Mouse (Mus musculus) liver, postnatal 0 days (tissue): ENCODE measurements around the gene A930004D18Rik. TPM values are rescaled to one million over a fixed set of nuclear protein-coding genes. Genes with fewer than 3 reads are reported as not detected.

Experiments
- ATAC-seq: fragments of 200-750 bp; cut with Nextera tagmentation; 2 replicates; pipeline ENCODE4 v1.8.0; 2017; ENCODE audit warnings: mild to moderate bottlenecking, moderate library complexity
- DNase-seq: peaks from one replicate; pipeline ENCODE4 v3.0.0-alpha.2; 2016
- H3K27ac ChIP-seq: fragments of 300-500 bp; sonication (generic); 2 replicates; pipeline ENCODE4 v1.5.1; 2014; ENCODE audit warnings: antibody characterized with exemption, moderate library complexity, mild to moderate bottlenecking, low read depth
- H3K27me3 ChIP-seq: fragments of 300-500 bp; sonication (generic); 2 replicates; pipeline ENCODE4 v1.6.1; 2014; ENCODE audit warnings: low read length, control low read depth, mixed read lengths; ENCODE audit not compliant: insufficient read depth
- H3K36me3 ChIP-seq: fragments of 300-500 bp; sonication (generic); replicated peaks from 2 replicates; pipeline ENCODE4 v1.6.1; 2014; ENCODE audit warnings: mild to moderate bottlenecking, control low read depth, low read length, moderate library complexity, mixed read lengths; ENCODE audit not compliant: insufficient read depth
- H3K4me1 ChIP-seq: fragments of 300-500 bp; sonication (generic); 2 replicates; pipeline ENCODE4 v1.6.1; 2014; ENCODE audit warnings: antibody characterized with exemption, mild to moderate bottlenecking, control low read depth; ENCODE audit not compliant: insufficient read depth
- H3K4me2 ChIP-seq: fragments of 300-500 bp; sonication (generic); 2 replicates; pipeline ENCODE4 v1.6.1; 2014; ENCODE audit warnings: low read depth, mild to moderate bottlenecking, low read length, moderate library complexity, mixed read lengths
- H3K4me3 ChIP-seq: fragments of 300-500 bp; sonication (generic); 2 replicates; pipeline ENCODE4 v1.5.1; 2014; ENCODE audit warnings: low read depth, low read length
- H3K9ac ChIP-seq: fragments of 300-500 bp; sonication (generic); replicated peaks from 2 replicates; pipeline ENCODE4 v1.6.1; 2014; ENCODE audit warnings: mild to moderate bottlenecking, moderate library complexity
- H3K9me3 ChIP-seq: fragments of 300-500 bp; sonication (generic); 2 replicates; pipeline ENCODE4 v1.6.1; 2016; ENCODE audit warnings: mild to moderate bottlenecking, control low read depth, low read length, mixed read lengths
- CTCF ChIP-seq: sonication (generic); IDR thresholded peaks from 2 replicates; pipeline ENCODE4 v1.5.1; 2016; ENCODE audit warnings: antibody characterized with exemption, low read depth
- EP300 ChIP-seq: IDR thresholded peaks from 2 replicates; pipeline ENCODE4 v1.6.1; 2016; ENCODE audit warnings: antibody characterized with exemption, low read depth, mild to moderate bottlenecking
- WGBS: fragments of 180-500 bp; shearing (Covaris S2); extraction: QIAGEN DNeasy Blood & Tissue Kit; methylation state at CpG from one replicate; pipeline ENCODE4 v1.1.7; 2014; ENCODE audit not compliant: insufficient replicate concordance; 5-methylcytosine and 5-hydroxymethylcytosine counted together
- polyA plus RNA-seq: library from polyadenylated mRNA; unstranded; fragments of >200 nt; fragmentation: Nextera tagmentation; extraction: Ambion mirVana; gene quantifications from 2 replicates; pipeline ENCODE4 v1.2.1, GENCODE M21; 2015

Gene A930004D18Rik
- polyA plus RNA-seq, 1 experiment from 2014 or later: 0.99 TPM

- TF ChIP-seq CTCF: no peak
- TF ChIP-seq EP300: no peak
Observed at GRCm38 (mm10) chr2:18046186-18046585, 8.6 kb upstream of the A930004D18Rik start.

DNA sequence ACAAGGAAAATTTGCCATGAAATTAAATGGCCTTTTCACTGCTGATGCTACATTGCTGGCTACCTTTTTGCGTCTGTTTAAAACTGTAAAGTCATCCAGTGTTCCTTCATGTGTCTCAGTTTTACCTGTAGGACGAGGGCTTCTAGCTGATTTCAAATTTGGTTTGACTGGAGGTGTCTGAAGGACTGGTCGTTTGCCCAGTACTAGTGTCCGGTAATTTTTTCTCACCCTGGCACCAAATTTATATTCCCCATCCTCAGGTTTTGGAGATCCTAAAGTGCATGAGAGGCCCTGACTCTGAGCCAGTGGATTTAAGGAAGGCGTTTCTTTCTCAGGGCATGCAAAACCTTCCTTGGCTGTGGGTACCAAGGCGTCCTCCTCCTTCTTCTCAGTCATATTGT lies 8.2 kb upstream of the A930004D18Rik start:
- Histone ChIP-seq H3K4me2 (peak overlapping the region; percentile 93), H3K4me1 (peaks cover 21% of the 10 kb centered on the region), H3K27ac (no peak overlapping the region), H3K27me3 (peaks cover 51% of the 10 kb centered on the region), H3K4me3 (0 out of 2 replicates have a peak overlapping the region, but pooled peaks have one; percentile 79), H3K36me3 (no peaks in the 10 kb centered on the region), H3K9me3 (no peaks in the 10 kb centered on the region), H3K9ac (no peak overlapping the region; the same call in 1 of the 2 replicates)
- 58% methylated on average over 6 of the region's 6 CpGs for WGBS
- TF ChIP-seq EP300 (no peak), CTCF (no peak)
- ATAC-seq: no peak
- no peak for DNase-seq

More at GRCm38 (mm10) chr2:18046186-18046585, 8.6 kb upstream of the A930004D18Rik start:
- Histone ChIP-seq H3K4me3 (peak overlapping the region; percentile 79), H3K27ac (no peak overlapping the region), H3K9ac (0 out of 2 replicates have a peak overlapping the region, but pooled peaks have one; percentile 70), H3K9me3 (no peaks in the 10 kb centered on the region), H3K4me1 (peaks cover 17% of the 10 kb centered on the region), H3K4me2 (peak overlapping the region; percentile 93), H3K27me3 (peaks cover 51% of the 10 kb centered on the region), H3K36me3 (no peaks in the 10 kb centered on the region)
- DNase-seq (no peak), ATAC-seq (no peak)
- 16% methylated on average over 4 of the region's 4 CpGs for WGBS

- Histone ChIP-seq H3K4me2 (peak overlapping the region; percentile 93; the same call in 1 of the 2 replicates), H3K4me3 (no peak overlapping the region), H3K4me1 (peaks cover 24% of the 10 kb centered on the region), H3K36me3 (no peaks in the 10 kb centered on the region), H3K27ac (no peak overlapping the region), H3K27me3 (peaks cover 49% of the 10 kb centered on the region), H3K9ac (no peak overlapping the region), H3K9me3 (no peaks in the 10 kb centered on the region)
- ATAC-seq: no peak
- 50% methylated on average over 7 of the region's 7 CpGs for WGBS
- TF ChIP-seq CTCF: no peak
- TF ChIP-seq EP300: no peak
- no peak for DNase-seq
Observed at GRCm38 (mm10) chr2:18045143-18045780, 7.7 kb upstream of the A930004D18Rik start.

GRCm38 (mm10) chr2:18041199-18041885 lies 3.8 kb upstream of the A930004D18Rik start:
- Histone ChIP-seq H3K4me1 (peaks cover 16% of the 10 kb centered on the region), H3K4me2 (no peak overlapping the region), H3K36me3 (no peaks in the 10 kb centered on the region), H3K9ac (no peak overlapping the region), H3K9me3 (no peaks in the 10 kb centered on the region), H3K27me3 (peaks cover 22% of the 10 kb centered on the region), H3K4me3 (no peak overlapping the region), H3K27ac (peak overlapping the region; percentile 40)
- no peak for TF ChIP-seq EP300
- TF ChIP-seq CTCF: no peak
- ATAC-seq (peak; percentile 45), DNase-seq (peak; percentile 39)
- 50% methylated on average over 14 of the region's 14 CpGs for WGBS

- peak overlapping the region; percentile 40; the same call in 1 of the 2 replicates for H3K27ac ChIP-seq
- peaks cover 12% of the 10 kb centered on the region for H3K4me1 ChIP-seq
- no peak overlapping the region for H3K4me2 ChIP-seq
- DNase-seq (no peak), ATAC-seq (peak; percentile 23; the same call in 1 of the 2 replicates)
- WGBS: 71% methylated on average over 27 of the region's 27 CpGs
- no peaks in the 10 kb centered on the region for H3K9me3 ChIP-seq
- no peak overlapping the region for H3K4me3 ChIP-seq
- H3K36me3 ChIP-seq: no peaks in the 10 kb centered on the region
- TF ChIP-seq CTCF (no peak), EP300 (no peak)
- H3K27me3 ChIP-seq: peaks cover 14% of the 10 kb centered on the region
- no peak overlapping the region for H3K9ac ChIP-seq
Observed at GRCm38 (mm10) chr2:18040347-18041160, 3.0 kb upstream of the A930004D18Rik start.
